Mouse (Mus musculus): Measurements from ENCODE around the gene Rfx4. TPM values are rescaled to one million over a fixed set of nuclear protein-coding genes. Genes with fewer than 3 reads are reported as not detected.

The Rfx4 gene
- polyA plus RNA-seq, 1 experiment, result not detected

- TF ChIP-seq CTCF (IDR thresholded peaks at IDR 0.05; ENCODE audit: control insufficient read depth, insufficient read depth, low read length), result no peak
- TF ChIP-seq POLR2A (IDR thresholded peaks at IDR 0.05; ENCODE audit: borderline replicate concordance, control insufficient read depth, low read depth, low read length), result no peak
- H3K4me1 ChIP-seq (ENCODE audit: control insufficient read depth, insufficient read depth, low read length), result no peaks in the 10 kb centered on the region
- H3K27ac ChIP-seq (ENCODE audit: control insufficient read depth, insufficient read depth, low read depth, low read length, poor library complexity), result no peak overlapping the region
- WGBS, result 64% methylated on average over 9 of the region's 9 CpGs
- no peak overlapping the region for H3K4me3 ChIP-seq (replicated peaks; ENCODE audit: control insufficient read depth, low read depth, low read length)
Observed at GRCm38 (mm10) chr10:84879823-84880571, 124.1 kb downstream of the Rfx4 start.

GRCm38 (mm10) chr10:84882528-84882927, 126.7 kb downstream of the Rfx4 start:
- no peak for TF ChIP-seq POLR2A (IDR thresholded peaks at IDR 0.05; ENCODE audit: borderline replicate concordance, control insufficient read depth, low read depth, low read length)
- Histone ChIP-seq H3K4me1 (ENCODE audit: control insufficient read depth, insufficient read depth, low read length) (no peaks in the 10 kb centered on the region), H3K4me3 (replicated peaks; ENCODE audit: control insufficient read depth, low read depth, low read length) (no peak overlapping the region), H3K27ac (ENCODE audit: control insufficient read depth, insufficient read depth, low read depth, low read length, poor library complexity) (no peak overlapping the region)
- WGBS, result 51% methylated on average over 2 of the region's 2 CpGs

DNA sequence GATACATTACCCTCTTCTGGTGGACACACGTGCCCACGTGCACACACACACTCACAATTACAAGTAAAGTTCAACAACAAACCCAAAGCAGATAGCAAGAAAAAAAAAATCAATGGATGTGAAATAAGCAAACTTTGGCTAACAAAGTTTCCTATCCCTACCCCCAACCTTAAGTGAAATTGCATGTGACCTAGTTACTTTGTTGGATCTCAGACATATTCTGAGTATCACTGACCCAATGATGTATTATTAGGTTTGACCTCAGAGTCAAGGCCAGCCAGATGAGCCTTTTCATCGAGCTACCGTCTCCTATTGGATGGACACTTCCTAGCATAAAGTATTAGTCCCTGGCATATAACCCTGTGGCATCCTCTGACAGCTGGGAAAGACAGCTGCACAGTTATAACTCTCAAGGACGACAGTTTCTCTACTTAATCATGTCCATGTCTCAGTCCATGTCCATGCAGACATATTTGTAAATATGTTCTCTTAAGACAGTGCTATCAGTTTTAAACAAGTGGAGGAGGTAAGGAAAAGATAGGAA, 129.6 kb downstream of the Rfx4 start:
- 80% methylated on average over 5 of the region's 5 CpGs for WGBS
- no peaks in the 10 kb centered on the region for H3K4me1 ChIP-seq (ENCODE audit: control insufficient read depth, insufficient read depth, low read length)
- no peak overlapping the region for H3K27ac ChIP-seq (ENCODE audit: control insufficient read depth, insufficient read depth, low read depth, low read length, poor library complexity)
- H3K4me3 ChIP-seq (replicated peaks; ENCODE audit: control insufficient read depth, low read depth, low read length), result no peak overlapping the region
- TF ChIP-seq POLR2A (IDR thresholded peaks at IDR 0.05; ENCODE audit: borderline replicate concordance, control insufficient read depth, low read depth, low read length) (no peak), CTCF (IDR thresholded peaks at IDR 0.05; ENCODE audit: control insufficient read depth, insufficient read depth, low read length) (no peak)

GRCm38 (mm10) chr10:84886221-84886627, 130.4 kb downstream of the Rfx4 start:
- H3K4me1 ChIP-seq (ENCODE audit: control insufficient read depth, insufficient read depth, low read length), result no peaks in the 10 kb centered on the region
- no peak overlapping the region for H3K27ac ChIP-seq (ENCODE audit: control insufficient read depth, insufficient read depth, low read depth, low read length, poor library complexity)
- 38% methylated on average over 6 of the region's 6 CpGs for WGBS
- TF ChIP-seq CTCF (IDR thresholded peaks at IDR 0.05; ENCODE audit: control insufficient read depth, insufficient read depth, low read length) (no peak), POLR2A (IDR thresholded peaks at IDR 0.05; ENCODE audit: borderline replicate concordance, control insufficient read depth, low read depth, low read length) (no peak)
- no peak overlapping the region for H3K4me3 ChIP-seq (replicated peaks; ENCODE audit: control insufficient read depth, low read depth, low read length)

DNA sequence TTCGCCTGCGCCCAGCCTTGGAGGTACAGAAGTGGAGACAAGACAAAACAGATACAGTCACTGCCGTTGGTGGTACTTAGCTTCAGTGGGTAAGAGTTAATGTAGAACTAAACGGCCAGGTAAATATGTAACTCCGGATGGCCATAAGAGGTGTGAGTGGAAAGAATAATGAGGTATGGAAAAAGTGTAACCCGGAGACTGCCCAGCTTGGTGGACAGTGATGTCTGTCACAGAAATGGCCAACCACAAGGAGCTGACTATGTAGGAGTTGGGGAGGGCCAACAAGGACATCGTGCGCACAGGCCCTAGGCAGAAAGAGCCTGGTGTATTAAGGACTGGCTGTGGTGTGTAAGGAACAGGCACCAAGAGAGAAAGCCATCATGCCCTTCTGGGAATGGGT, 130.9 kb downstream of the Rfx4 start:
- TF ChIP-seq CTCF (IDR thresholded peaks at IDR 0.05; ENCODE audit: control insufficient read depth, insufficient read depth, low read length), result no peak
- no peak for TF ChIP-seq POLR2A (IDR thresholded peaks at IDR 0.05; ENCODE audit: borderline replicate concordance, control insufficient read depth, low read depth, low read length)
- Histone ChIP-seq H3K27ac (ENCODE audit: control insufficient read depth, insufficient read depth, low read depth, low read length, poor library complexity) (no peak overlapping the region), H3K4me1 (ENCODE audit: control insufficient read depth, insufficient read depth, low read length) (no peaks in the 10 kb centered on the region), H3K4me3 (replicated peaks; ENCODE audit: control insufficient read depth, low read depth, low read length) (no peak overlapping the region)
- 79% methylated on average over 8 of the region's 8 CpGs for WGBS

DNA sequence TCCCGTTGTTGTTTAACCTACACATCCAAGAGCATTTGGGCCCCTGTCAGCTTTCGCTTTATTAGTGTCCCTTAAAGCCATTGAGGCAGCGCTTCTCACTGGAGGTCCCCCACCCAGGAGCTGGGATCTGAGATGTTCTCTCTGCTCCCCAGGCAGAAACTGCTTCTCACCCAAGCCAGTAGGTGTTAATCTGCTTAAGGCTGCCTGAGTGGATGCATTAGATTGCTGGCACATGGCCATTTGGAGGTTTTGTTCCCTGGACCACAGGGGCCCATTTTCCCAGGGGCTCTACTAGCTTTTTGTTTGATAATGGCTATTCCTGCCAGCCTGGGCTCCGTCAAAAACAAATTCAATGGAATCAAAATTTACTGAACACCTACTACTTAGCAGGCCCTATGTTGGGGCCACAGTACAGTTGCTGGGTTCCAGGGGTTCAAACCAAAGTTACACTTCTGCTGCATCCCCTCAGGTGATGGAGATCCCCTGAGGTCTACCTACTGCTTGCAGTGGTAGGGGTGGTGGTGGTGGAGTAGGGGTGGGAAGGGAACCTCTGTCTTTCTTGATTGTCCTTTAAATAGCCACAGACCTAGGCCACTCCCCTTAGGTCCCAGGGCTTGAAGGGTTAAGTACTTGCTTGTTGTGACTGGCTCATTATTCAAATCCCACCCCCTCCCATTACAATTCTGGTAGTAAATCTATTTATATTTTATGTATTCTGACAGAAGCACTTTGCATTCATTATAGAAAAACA, 133.4 kb downstream of the Rfx4 start:
- Histone ChIP-seq H3K4me1 (ENCODE audit: control insufficient read depth, insufficient read depth, low read length) (no peaks in the 10 kb centered on the region), H3K4me3 (replicated peaks; ENCODE audit: control insufficient read depth, low read depth, low read length) (no peak overlapping the region), H3K27ac (ENCODE audit: control insufficient read depth, insufficient read depth, low read depth, low read length, poor library complexity) (no peak overlapping the region)
- WGBS, result 77% methylated on average over 4 of the region's 4 CpGs
- TF ChIP-seq POLR2A (IDR thresholded peaks at IDR 0.05; ENCODE audit: borderline replicate concordance, control insufficient read depth, low read depth, low read length) (no peak), CTCF (IDR thresholded peaks at IDR 0.05; ENCODE audit: control insufficient read depth, insufficient read depth, low read length) (no peak)

DNA sequence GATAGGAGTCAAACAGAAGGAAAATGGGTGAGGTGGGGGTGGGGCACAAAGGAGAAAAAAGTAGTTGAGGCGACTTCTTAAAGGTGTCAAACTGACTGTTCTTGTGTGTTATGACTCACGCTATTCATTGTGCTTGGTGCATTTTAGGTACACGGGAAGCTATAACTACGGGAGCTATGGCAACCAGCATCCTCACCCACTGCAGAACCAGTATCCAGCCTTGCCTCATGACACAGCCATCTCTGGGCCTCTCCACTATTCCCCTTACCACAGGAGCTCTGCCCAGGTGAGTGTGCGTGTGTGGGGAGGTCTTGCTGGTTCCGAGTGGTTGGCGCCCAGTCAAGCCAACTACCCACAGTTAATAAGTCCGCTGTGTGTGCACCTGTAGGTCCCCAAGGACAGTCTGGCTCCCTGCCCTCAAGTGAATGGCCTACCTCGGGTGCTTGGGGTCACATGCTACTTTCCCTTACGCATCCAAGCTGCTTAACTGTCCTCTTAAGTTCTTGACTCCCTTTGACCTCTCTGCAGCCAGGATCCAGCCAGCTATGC, 140.0 kb downstream of the Rfx4 start:
- TF ChIP-seq CTCF (IDR thresholded peaks at IDR 0.05; ENCODE audit: control insufficient read depth, insufficient read depth, low read length) (no peak), POLR2A (IDR thresholded peaks at IDR 0.05; ENCODE audit: borderline replicate concordance, control insufficient read depth, low read depth, low read length) (no peak)

More for the DNA sequence above, 140.0 kb downstream of the Rfx4 start:
- H3K4me3 ChIP-seq (replicated peaks; ENCODE audit: control insufficient read depth, low read depth, low read length), result no peak overlapping the region
- H3K27ac ChIP-seq (ENCODE audit: control insufficient read depth, insufficient read depth, low read depth, low read length, poor library complexity), result no peak overlapping the region
- 85% methylated on average over 10 of the region's 10 CpGs for WGBS
- no peaks in the 10 kb centered on the region for H3K4me1 ChIP-seq (ENCODE audit: control insufficient read depth, insufficient read depth, low read length)

Data from bone marrow, adult 2 months (tissue).